Mouse (Mus musculus) MEL (cell line): Measurements from ENCODE around the gene Trappc11. TPM values are rescaled to one million over a fixed set of nuclear protein-coding genes. Genes with fewer than 3 reads are reported as not detected.

ENCODE experiments used
- DNase-seq: peaks from one replicate; pipeline ENCODE4 v3.0.0; 2011; ENCODE audit warnings: low read depth, low spot score
- H3K27ac ChIP-seq: 2 replicates; pipeline ENCODE4 v1.5.1; 2012; ENCODE audit warnings: low read depth, mild to moderate bottlenecking, control low read depth, low read length, moderate library complexity; ENCODE audit not compliant: control insufficient read depth
- H3K27me3 ChIP-seq, 2 experiments: fragments of 150-350 bp in 1 of 2; sonication (generic) in 1 of 2; 2 replicates each; pipeline ENCODE4 v1.6.1; 2012; ENCODE audit warnings: low read length in 2 of 2, mild to moderate bottlenecking in 2 of 2, improper control_type of control experiment in 1 of 2, moderate library complexity in 1 of 2; ENCODE audit not compliant: insufficient read depth in 2 of 2, control insufficient read depth in 1 of 2
- H3K36me3 ChIP-seq, 2 experiments: 2 replicates each; pipeline ENCODE4 v1.6.1; 2012 to 2014; ENCODE audit warnings: low read length in 2 of 2, improper control_type of control experiment in 1 of 2, inconsistent platforms in 1 of 2, mild to moderate bottlenecking in 1 of 2; ENCODE audit not compliant: insufficient read depth in 2 of 2, control insufficient read depth in 1 of 2
- H3K4me1 ChIP-seq, 2 experiments: fragments of 150-350 bp in 1 of 2; sonication (generic) in 1 of 2; 2 replicates each; pipeline ENCODE4 v1.6.1; 2012; ENCODE audit warnings: low read length in 2 of 2, improper control_type of control experiment in 1 of 2, mild to moderate bottlenecking in 1 of 2; ENCODE audit not compliant: insufficient read depth in 2 of 2, control insufficient read depth in 1 of 2
- H3K4me3 ChIP-seq, 2 experiments: fragments of 150-350 bp in 1 of 2; sonication (generic) in 1 of 2; 2 replicates each; pipeline ENCODE4 v1.5.1; 2012; ENCODE audit warnings: low read depth in 2 of 2, low read length in 2 of 2, mild to moderate bottlenecking in 2 of 2, moderate library complexity in 2 of 2, control low read depth in 1 of 2, improper control_type of control experiment in 1 of 2; ENCODE audit not compliant: control insufficient read depth in 1 of 2, insufficient read depth in 1 of 2
- H3K79me2 ChIP-seq: 2 replicates; pipeline ENCODE4 v1.6.1; 2012; ENCODE audit warnings: mild to moderate bottlenecking, low read length, moderate library complexity; ENCODE audit not compliant: control insufficient read depth, poor library complexity, insufficient read depth
- H3K9ac ChIP-seq: 2 replicates; pipeline ENCODE4 v1.6.1; 2012; ENCODE audit warnings: low read depth, mild to moderate bottlenecking, control low read depth, low read length, moderate library complexity; ENCODE audit not compliant: control insufficient read depth, poor library complexity, severe bottlenecking
- H3K9me3 ChIP-seq: fragments of 150-350 bp; sonication (generic); replicated peaks from 2 replicates; pipeline ENCODE4 v1.6.1; 2012; ENCODE audit warnings: mild to moderate bottlenecking, low read length, improper control_type of control experiment, moderate library complexity; ENCODE audit not compliant: insufficient read depth
- BHLHE40 ChIP-seq: IDR thresholded peaks from 2 replicates; pipeline ENCODE4 v1.6.1; 2012; ENCODE audit warnings: low read depth, mild to moderate bottlenecking, inconsistent platforms, low read length, improper control_type of control experiment, borderline replicate concordance
- E2F4 ChIP-seq: IDR thresholded peaks from 2 replicates; pipeline ENCODE4 v1.6.1; 2011; ENCODE audit warnings: low read depth, low read length, improper control_type of control experiment, borderline replicate concordance
- ETS1 ChIP-seq: IDR thresholded peaks from 2 replicates; pipeline ENCODE4 v1.6.1; 2012; ENCODE audit warnings: low read depth, mild to moderate bottlenecking, inconsistent platforms, low read length, improper control_type of control experiment, moderate library complexity
- GATA1 ChIP-seq: IDR thresholded peaks from 2 replicates; pipeline ENCODE4 v1.6.1; 2011; ENCODE audit warnings: low read depth, low read length, improper control_type of control experiment
- HCFC1 ChIP-seq: IDR thresholded peaks from 2 replicates; pipeline ENCODE4 v1.6.1; 2012; ENCODE audit warnings: low read depth, mild to moderate bottlenecking, inconsistent platforms, low read length, improper control_type of control experiment, moderate library complexity
- KAT2A ChIP-seq: conservative IDR thresholded peaks from 2 replicates; pipeline ENCODE4 v1.6.1; 2012; ENCODE audit warnings: low read depth, low read length, improper control_type of control experiment, inconsistent platforms
- MAZ ChIP-seq: IDR thresholded peaks from 2 replicates; pipeline ENCODE4 v1.6.1; 2012; ENCODE audit warnings: low read depth, mild to moderate bottlenecking, inconsistent platforms, low read length, improper control_type of control experiment
- MEF2A ChIP-seq: IDR thresholded peaks from 2 replicates; pipeline ENCODE4 v1.6.1; 2014; ENCODE audit warnings: low read depth, mild to moderate bottlenecking, inconsistent platforms, low read length, improper control_type of control experiment; ENCODE audit not compliant: poor library complexity, insufficient replicate concordance, severe bottlenecking; ENCODE audit errors: extremely low read depth
- MYB ChIP-seq: IDR thresholded peaks from 2 replicates; pipeline ENCODE4 v1.6.1; 2011; ENCODE audit warnings: mild to moderate bottlenecking, low read depth, low read length, improper control_type of control experiment
- NELFE ChIP-seq: IDR thresholded peaks from 2 replicates; pipeline ENCODE4 v1.6.1; 2011; ENCODE audit warnings: low read depth, low read length, improper control_type of control experiment
- NRF1 ChIP-seq: IDR thresholded peaks from 2 replicates; pipeline ENCODE4 v1.6.1; 2014; ENCODE audit warnings: low read depth, mild to moderate bottlenecking, inconsistent platforms, low read length, improper control_type of control experiment, moderate library complexity; ENCODE audit not compliant: poor library complexity, insufficient read depth, severe bottlenecking
- POLR2A ChIP-seq, 2 experiments: IDR thresholded peaks; 2 replicates each; pipeline ENCODE4 v1.6.1; 2011 to 2012; ENCODE audit warnings: low read length in 2 of 2, mild to moderate bottlenecking in 2 of 2, control low read depth in 1 of 2, improper control_type of control experiment in 1 of 2, low read depth in 1 of 2, moderate library complexity in 1 of 2; ENCODE audit not compliant: control insufficient read depth in 1 of 2, insufficient read depth in 1 of 2, poor library complexity in 1 of 2
- POLR2AphosphoS5 ChIP-seq: IDR thresholded peaks from 2 replicates; pipeline ENCODE4 v1.6.1; 2012; ENCODE audit warnings: low read depth, borderline replicate concordance, mild to moderate bottlenecking, inconsistent platforms, low read length, moderate library complexity, mixed read lengths
- RCOR1 ChIP-seq: IDR thresholded peaks from 2 replicates; pipeline ENCODE4 v1.6.1; 2012; ENCODE audit warnings: low read depth, mild to moderate bottlenecking, inconsistent platforms, low read length, improper control_type of control experiment
- SIN3A ChIP-seq: IDR thresholded peaks from 2 replicates; pipeline ENCODE4 v1.6.1; 2012; ENCODE audit warnings: low read length, improper control_type of control experiment, inconsistent platforms
- SMC3 ChIP-seq: IDR thresholded peaks from 2 replicates; pipeline ENCODE4 v1.6.1; 2011; ENCODE audit warnings: low read depth, low read length, improper control_type of control experiment
- USF1 ChIP-seq: IDR thresholded peaks from 2 replicates; pipeline ENCODE4 v1.6.1; 2014; ENCODE audit warnings: low read depth, mild to moderate bottlenecking, inconsistent platforms, low read length, improper control_type of control experiment, moderate library complexity
- ZC3H11A ChIP-seq: IDR thresholded peaks from 2 replicates; pipeline ENCODE4 v1.6.1; 2012; ENCODE audit warnings: low read depth, mild to moderate bottlenecking, inconsistent platforms, low read length, improper control_type of control experiment
- ZKSCAN1 ChIP-seq: IDR thresholded peaks from 2 replicates; pipeline ENCODE4 v1.6.1; 2012; ENCODE audit warnings: low read depth, mild to moderate bottlenecking, inconsistent platforms, low read length, improper control_type of control experiment, moderate library complexity
- ZNF384 ChIP-seq: IDR thresholded peaks from 2 replicates; pipeline ENCODE4 v1.6.1; 2012; ENCODE audit warnings: low read depth, mild to moderate bottlenecking, inconsistent platforms, low read length, improper control_type of control experiment
- polyA plus RNA-seq, 2 experiments: library from polyadenylated mRNA; stranded (reverse) in 1 of 2; unstranded in 1 of 2; fragments of >175 nt in 1 of 2; fragments of >200 nt in 1 of 2; gene quantifications; 2 replicates each; pipeline versions ENCODE4 v1.2.1 to v1.2.4; 2012; ENCODE audit warnings: low replicate concordance in 2 of 2, low read depth in 1 of 2; ENCODE audit not compliant: insufficient read length in 2 of 2, insufficient read depth in 1 of 2, missing spikeins in 1 of 2
- total RNA-seq: library from RNA; depleted of rRNA; stranded (reverse); fragments of 300-350 nt; gene quantifications from 2 replicates; pipeline ENCODE4 v1.2.3, GENCODE M21; 2012; rRNA removed

Gene Trappc11
- total and polyA plus RNA-seq, 3 experiments = 22.8 to 30.1 TPM; not detected in 1

- Histone ChIP-seq H3K4me1 (no peaks in the 10 kb centered on the region), H3K79me2 (no peaks in the 10 kb centered on the region), H3K27ac (no peak within 1 kb of the TSS), H3K36me3 (no peaks in the 10 kb centered on the region), H3K9ac (no peak within 1 kb of the TSS), H3K4me3 (no peak within 1 kb of the TSS), H3K9me3 (no peaks in the 10 kb centered on the region), H3K27me3 (no peaks in the 10 kb centered on the region)
- TF ChIP-seq ZC3H11A (no peak), BHLHE40 (no peak), HCFC1 (no peak), SMC3 (no peak), MYB (no peak), ZNF384 (no peak), RCOR1 (no peak), NELFE (no peak), ZKSCAN1 (no peak), SIN3A (no peak), KAT2A (no peak), USF1 (no peak), ETS1 (no peak), GATA1 (no peak), MAZ (no peak), POLR2AphosphoS5 (no peak), NRF1 (no peak), MEF2A (no peak), E2F4 (no peak), POLR2A (IDR thresholded peaks at IDR 0.05; ENCODE audit: control insufficient read depth in 1 of 2, insufficient read depth in 1 of 2, low read depth in 1 of 2, low read length in 2 of 2, poor library complexity in 1 of 2) (no peak)
- no peak for DNase-seq
These were observed 86.8 kb downstream of the Trappc11 start, which contains the start of gene Stox2 for GRCm38 (mm10) chr8:47446312-47447046. Stox2 (minus strand) TSS chr8:47446362.

Other genes with a start within 250 kb of the Trappc11 start
- gene Stox2, start 87.1 kb downstream of the Trappc11 start, total RNA-seq = under 0.01 TPM in 1 of 2 replicates, not detected in the other
- gene Stox2, start 87.1 kb downstream of the Trappc11 start, polyA plus RNA-seq = not detected
- gene Rwdd4a, start 194 bp upstream of the Trappc11 start, total RNA-seq = 39.0 and 47.2 TPM in 2 replicates
- gene Rwdd4a, start 194 bp upstream of the Trappc11 start, polyA plus RNA-seq = 10 to 100 TPM in 1 of 2 experiments, not detected in 1; 64.0 TPM
- 17.9 and 18.6 TPM in 2 replicates for gene Ing2, start 142.1 kb upstream of the Trappc11 start, total RNA-seq
- 100 to 1,000 TPM in 1 of 2 experiments, 10 to 100 TPM in 1; 61.7 to 363 TPM for gene Ing2, start 142.1 kb upstream of the Trappc11 start, polyA plus RNA-seq
- 12.4 and 14.1 TPM in 2 replicates for gene Cdkn2aip, start 180.5 kb upstream of the Trappc11 start, total RNA-seq
- 100 to 1,000 TPM in 1 of 2 experiments, 10 to 100 TPM in 1; 13.5 to 101 TPM for gene Cdkn2aip, start 180.5 kb upstream of the Trappc11 start, polyA plus RNA-seq